Mouse (Mus musculus): ENCODE results near the gene Creld1. TPM values are rescaled to one million over a fixed set of nuclear protein-coding genes. Genes with fewer than 3 reads are reported as not detected.
A peak's percentile ranks its signal among the peaks of the same experiment; 100 is the strongest.

Creld1 gene
- polyA plus RNA-seq, 1 experiment from 2014 or later, result 42.7 TPM

DNA sequence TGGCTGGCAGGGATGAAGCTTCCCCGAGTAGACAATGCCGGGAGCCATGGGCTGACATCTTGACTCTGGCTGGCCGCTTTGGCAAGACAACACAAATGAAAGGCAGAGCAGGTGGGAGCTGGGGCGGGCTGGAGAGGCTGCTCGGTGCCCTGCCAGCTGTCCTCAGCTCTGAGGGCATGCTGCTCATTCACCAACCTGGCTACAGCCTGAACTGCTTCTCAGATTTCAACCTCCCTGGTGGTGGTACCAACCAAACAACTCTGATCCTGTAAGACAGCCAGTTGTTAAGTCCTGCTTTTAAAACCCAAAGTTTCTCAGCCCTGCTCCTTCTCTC lies 25.8 kb downstream of the Creld1 start:
- H3K27ac ChIP-seq (ENCODE audit: poor library complexity, severe bottlenecking), result no peak overlapping the region
- no peak overlapping the region for H3K4me3 ChIP-seq
- no peak overlapping the region for H3K9ac ChIP-seq
- peaks cover 13% of the 10 kb centered on the region for H3K36me3 ChIP-seq
- no peak for ATAC-seq (ENCODE audit: insufficient number of reproducible peaks, low FRiP score)
- WGBS, result 55% methylated on average over 5 of the region's 5 CpGs
- H3K27me3 ChIP-seq (replicated peaks), result no peaks in the 10 kb centered on the region
- H3K4me2 ChIP-seq, result no peak overlapping the region
- peaks cover 8% of the 10 kb centered on the region; the same call in 1 of the 2 replicates for H3K4me1 ChIP-seq (replicated peaks)
- H3K9me3 ChIP-seq (replicated peaks), result 0 out of 2 replicates have a peak, but pooled peaks cover 1% of the 10 kb centered on the region

- no peaks in the 10 kb centered on the region for H3K4me1 ChIP-seq (replicated peaks)
- no peak overlapping the region for H3K27ac ChIP-seq (ENCODE audit: poor library complexity, severe bottlenecking)
- H3K9me3 ChIP-seq (replicated peaks), result peaks cover 8% of the 10 kb centered on the region; the same call in 1 of the 2 replicates
- H3K4me3 ChIP-seq, result no peak overlapping the region
- no peak overlapping the region for H3K9ac ChIP-seq
- no peak overlapping the region for H3K4me2 ChIP-seq
- 92% methylated on average over 6 of the region's 6 CpGs for WGBS
- no peaks in the 10 kb centered on the region for H3K27me3 ChIP-seq (replicated peaks)
- ATAC-seq (ENCODE audit: insufficient number of reproducible peaks, low FRiP score), result no peak
- peaks cover 62% of the 10 kb centered on the region for H3K36me3 ChIP-seq
These were observed 30.8 kb downstream of the Creld1 start for GRCm38 (mm10) chr6:113513944-113514343.

- no peak for ATAC-seq (ENCODE audit: insufficient number of reproducible peaks, low FRiP score)
- Histone ChIP-seq H3K36me3 (peaks cover 68% of the 10 kb centered on the region), H3K27ac (ENCODE audit: poor library complexity, severe bottlenecking) (no peak overlapping the region), H3K9me3 (replicated peaks) (peaks cover 8% of the 10 kb centered on the region; the same call in 1 of the 2 replicates), H3K4me2 (no peak overlapping the region), H3K4me3 (no peak overlapping the region), H3K9ac (no peak overlapping the region), H3K4me1 (replicated peaks) (no peaks in the 10 kb centered on the region), H3K27me3 (replicated peaks) (no peaks in the 10 kb centered on the region)
- 91% methylated on average over 3 of the region's 3 CpGs for WGBS
These were observed 31.5 kb downstream of the Creld1 start for GRCm38 (mm10) chr6:113514600-113514999.

DNA sequence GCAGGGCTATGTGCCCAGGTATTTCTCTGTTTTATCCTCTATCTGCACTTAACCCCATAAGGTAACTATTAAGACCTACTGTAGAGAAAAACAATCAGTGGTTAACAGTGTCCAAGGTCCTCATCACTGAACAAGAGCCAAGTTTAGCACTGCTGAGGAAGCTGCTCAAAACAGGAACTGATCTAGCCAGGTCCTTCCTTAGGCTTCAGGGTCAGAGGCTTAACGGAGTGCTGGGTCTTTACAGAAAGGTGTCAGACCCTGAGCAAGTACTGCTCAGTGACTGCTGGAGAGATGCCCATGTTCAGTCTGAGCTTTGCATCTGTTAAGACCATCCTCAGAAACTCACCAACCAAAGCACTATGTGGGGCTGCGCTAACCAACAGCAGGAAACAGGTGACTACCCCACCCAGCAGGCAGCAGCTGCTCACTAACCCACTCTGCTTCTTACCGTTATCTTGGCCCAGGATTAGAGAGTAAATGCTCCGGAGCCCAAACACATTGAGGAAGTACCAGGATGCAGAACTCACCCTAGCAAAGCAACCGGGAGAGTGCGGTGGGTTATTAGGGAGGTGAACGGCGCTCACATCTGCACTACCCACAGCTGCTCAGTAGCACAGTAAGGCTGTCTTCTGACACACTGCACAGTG lies 34.5 kb downstream of the Creld1 start:
- WGBS, result 93% methylated on average over 8 of the region's 8 CpGs
- Histone ChIP-seq H3K4me3 (no peak overlapping the region), H3K9ac (no peak overlapping the region), H3K27ac (ENCODE audit: poor library complexity, severe bottlenecking) (no peak overlapping the region), H3K27me3 (replicated peaks) (no peaks in the 10 kb centered on the region), H3K4me2 (no peak overlapping the region), H3K4me1 (replicated peaks) (no peaks in the 10 kb centered on the region), H3K36me3 (peaks cover 97% of the 10 kb centered on the region), H3K9me3 (replicated peaks) (peaks cover 8% of the 10 kb centered on the region; the same call in 1 of the 2 replicates)
- ATAC-seq (ENCODE audit: insufficient number of reproducible peaks, low FRiP score), result no peak

GRCm38 (mm10) chr6:113522310-113522709 lies 39.2 kb downstream of the Creld1 start:
- WGBS, result 84% methylated on average over 1 of the region's 1 CpGs
- Histone ChIP-seq H3K27me3 (replicated peaks) (no peaks in the 10 kb centered on the region), H3K27ac (ENCODE audit: poor library complexity, severe bottlenecking) (no peak overlapping the region), H3K4me1 (replicated peaks) (no peaks in the 10 kb centered on the region), H3K36me3 (peaks cover 75% of the 10 kb centered on the region), H3K9ac (no peak overlapping the region), H3K4me2 (no peak overlapping the region), H3K4me3 (no peak overlapping the region), H3K9me3 (replicated peaks) (no peaks in the 10 kb centered on the region)
- ATAC-seq (ENCODE audit: insufficient number of reproducible peaks, low FRiP score), result no peak

- 74% methylated on average over 8 of the region's 8 CpGs for WGBS
- peaks cover 70% of the 10 kb centered on the region for H3K36me3 ChIP-seq
- no peak overlapping the region for H3K4me2 ChIP-seq
- no peaks in the 10 kb centered on the region for H3K4me1 ChIP-seq (replicated peaks)
- ATAC-seq (ENCODE audit: insufficient number of reproducible peaks, low FRiP score), result no peak
- no peak overlapping the region for H3K4me3 ChIP-seq
- no peak overlapping the region for H3K27ac ChIP-seq (ENCODE audit: poor library complexity, severe bottlenecking)
- no peak overlapping the region for H3K9ac ChIP-seq
- no peaks in the 10 kb centered on the region for H3K27me3 ChIP-seq (replicated peaks)
- H3K9me3 ChIP-seq (replicated peaks), result no peaks in the 10 kb centered on the region
These were observed 40.3 kb downstream of the Creld1 start for GRCm38 (mm10) chr6:113523420-113523819.

DNA sequence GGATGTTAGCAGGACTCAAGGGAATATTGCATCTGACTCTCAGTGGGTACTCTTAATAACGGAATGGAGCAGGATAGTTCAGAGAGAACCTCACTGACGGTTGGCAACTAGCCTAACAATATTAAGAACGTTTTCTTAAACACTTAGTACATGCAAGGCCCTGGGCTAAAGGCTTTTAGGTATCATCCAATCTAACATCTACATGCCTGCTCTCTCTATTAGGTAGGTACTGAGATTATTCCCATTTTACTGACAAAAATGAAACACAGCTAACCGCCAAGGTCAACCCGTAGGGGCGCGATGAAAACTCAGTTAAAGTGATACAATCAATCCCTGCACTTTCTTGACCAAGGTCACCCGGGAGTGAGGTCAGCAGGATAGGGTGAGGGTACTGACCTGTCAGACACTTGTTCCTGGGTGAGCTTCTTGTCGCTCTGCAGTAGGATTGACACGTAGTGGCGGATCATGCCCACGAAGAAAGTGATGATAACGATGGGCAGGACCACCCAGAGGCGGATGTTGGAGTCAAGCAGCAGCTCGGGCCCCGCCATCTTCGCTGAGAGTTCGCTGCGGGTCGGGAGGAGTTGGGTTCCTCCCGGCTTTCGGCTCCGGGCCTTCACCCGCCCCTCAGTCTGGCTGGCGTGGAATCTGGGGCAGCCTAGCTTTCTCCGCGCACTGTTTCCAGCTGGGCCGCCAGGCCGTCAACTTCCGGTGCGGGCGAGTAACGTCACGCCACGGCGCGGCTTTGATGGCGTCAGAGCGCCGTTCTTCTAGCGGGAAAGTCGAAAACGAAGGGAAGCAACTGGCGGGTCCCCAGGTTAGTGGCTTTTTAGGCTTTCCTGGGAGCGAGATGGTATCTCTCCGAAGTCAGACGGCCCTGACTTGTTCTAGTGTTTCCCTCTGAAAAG lies 48.1 kb downstream of the Creld1 start, which contains the start of the genes Emc3 and Fancd2:
Emc3 (minus strand) TSS at position 721 of the 908 bp plus-strand sequence.
Fancd2 (plus strand) TSS at position 751 of the 908 bp plus-strand sequence.
- Histone ChIP-seq H3K4me3 (peak within 1 kb of the TSS; percentile 100), H3K4me1 (replicated peaks) (peaks cover 16% of the 10 kb centered on the region), H3K9ac (peak within 1 kb of the TSS; percentile 88), H3K9me3 (replicated peaks) (no peaks in the 10 kb centered on the region), H3K27me3 (replicated peaks) (no peaks in the 10 kb centered on the region), H3K4me2 (peak within 1 kb of the TSS; percentile 86), H3K27ac (ENCODE audit: poor library complexity, severe bottlenecking) (peak within 1 kb of the TSS; percentile 79), H3K36me3 (peaks cover 21% of the 10 kb centered on the region; the same call in 1 of the 2 replicates)
- peak; percentile 84 for ATAC-seq (ENCODE audit: insufficient number of reproducible peaks, low FRiP score)
- WGBS, result under 1% methylated on average over 47 of the region's 47 CpGs

DNA sequence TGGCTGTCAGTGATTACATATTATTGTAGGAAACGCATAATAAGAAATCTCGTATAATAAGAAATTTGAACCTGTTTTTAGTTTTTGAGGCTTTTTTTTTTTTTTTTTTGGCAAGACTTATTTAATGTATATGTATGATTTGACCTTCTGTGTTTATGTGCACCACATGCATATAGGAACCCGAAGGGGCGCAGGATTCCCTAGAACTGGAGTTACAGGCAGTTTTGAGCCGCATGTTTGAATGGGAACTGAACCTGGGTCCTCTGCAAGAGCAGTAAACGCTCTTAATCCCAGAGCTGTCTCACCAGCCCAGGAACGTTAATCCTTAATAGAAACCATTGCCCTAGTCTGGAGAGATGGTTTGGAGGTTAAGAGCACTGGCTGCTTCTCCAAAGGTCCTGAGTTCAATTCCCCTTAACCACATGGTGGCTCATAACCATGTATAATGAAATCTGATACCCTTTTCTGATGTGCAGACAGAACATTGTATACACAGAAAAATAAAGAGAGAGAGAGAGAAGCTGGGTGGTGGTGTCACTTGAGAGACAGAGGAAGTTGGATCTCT lies 48.8 kb downstream of the Creld1 start:
- ATAC-seq (ENCODE audit: insufficient number of reproducible peaks, low FRiP score), result no peak
- Histone ChIP-seq H3K9me3 (replicated peaks) (no peaks in the 10 kb centered on the region), H3K9ac (peak overlapping the region; percentile 88), H3K27ac (ENCODE audit: poor library complexity, severe bottlenecking) (no peak overlapping the region), H3K4me3 (peak overlapping the region; percentile 100), H3K4me1 (replicated peaks) (peaks cover 16% of the 10 kb centered on the region), H3K27me3 (replicated peaks) (no peaks in the 10 kb centered on the region), H3K36me3 (peaks cover 20% of the 10 kb centered on the region), H3K4me2 (peak overlapping the region; percentile 86)
- 5% methylated on average over 7 of the region's 7 CpGs for WGBS

DNA sequence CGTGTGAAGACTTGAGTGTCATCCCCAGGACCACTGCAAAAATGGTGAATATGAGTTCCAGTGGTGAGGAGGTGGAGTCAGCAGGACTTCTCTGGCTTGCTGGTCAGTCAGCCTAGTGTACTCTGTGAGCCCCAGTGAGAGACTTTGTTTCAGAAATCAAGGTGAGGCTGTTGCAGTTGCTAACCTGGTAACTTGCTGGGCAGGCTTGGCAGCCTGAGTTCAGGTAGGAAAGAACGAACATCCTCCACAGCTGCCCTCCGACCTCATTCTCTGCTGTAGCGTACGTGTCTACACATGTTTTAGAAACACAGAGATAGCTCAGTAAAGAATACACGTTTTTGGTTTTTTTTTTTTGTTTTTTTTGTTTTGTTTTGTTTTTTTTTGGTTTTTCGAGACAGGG lies 51.8 kb downstream of the Creld1 start:
- no peak for ATAC-seq (ENCODE audit: insufficient number of reproducible peaks, low FRiP score)
- Histone ChIP-seq H3K27ac (ENCODE audit: poor library complexity, severe bottlenecking) (no peak overlapping the region), H3K4me2 (no peak overlapping the region), H3K9ac (no peak overlapping the region), H3K4me1 (replicated peaks) (peaks cover 14% of the 10 kb centered on the region), H3K36me3 (peaks cover 11% of the 10 kb centered on the region), H3K27me3 (replicated peaks) (no peaks in the 10 kb centered on the region), H3K4me3 (no peak overlapping the region), H3K9me3 (replicated peaks) (no peaks in the 10 kb centered on the region)
- 89% methylated on average over 7 of the region's 7 CpGs for WGBS

- no peak for ATAC-seq (ENCODE audit: insufficient number of reproducible peaks, low FRiP score)
- Histone ChIP-seq H3K9ac (no peak overlapping the region), H3K4me1 (replicated peaks) (no peaks in the 10 kb centered on the region), H3K4me2 (no peak overlapping the region), H3K27ac (ENCODE audit: poor library complexity, severe bottlenecking) (no peak overlapping the region), H3K36me3 (peaks cover 14% of the 10 kb centered on the region), H3K27me3 (replicated peaks) (no peaks in the 10 kb centered on the region), H3K9me3 (replicated peaks) (no peaks in the 10 kb centered on the region), H3K4me3 (no peak overlapping the region)
- WGBS, result 86% methylated on average over 6 of the region's 6 CpGs
These were observed 58.5 kb downstream of the Creld1 start for GRCm38 (mm10) chr6:113541610-113542009.
